Mouse (Mus musculus): Measurements from ENCODE around the gene Utrn. TPM values are rescaled to one million over a fixed set of nuclear protein-coding genes. Genes with fewer than 3 reads are reported as not detected.

Gene Utrn
- polyA plus RNA-seq, 2 experiments, result 34.1 to 76.0 TPM

DNA sequence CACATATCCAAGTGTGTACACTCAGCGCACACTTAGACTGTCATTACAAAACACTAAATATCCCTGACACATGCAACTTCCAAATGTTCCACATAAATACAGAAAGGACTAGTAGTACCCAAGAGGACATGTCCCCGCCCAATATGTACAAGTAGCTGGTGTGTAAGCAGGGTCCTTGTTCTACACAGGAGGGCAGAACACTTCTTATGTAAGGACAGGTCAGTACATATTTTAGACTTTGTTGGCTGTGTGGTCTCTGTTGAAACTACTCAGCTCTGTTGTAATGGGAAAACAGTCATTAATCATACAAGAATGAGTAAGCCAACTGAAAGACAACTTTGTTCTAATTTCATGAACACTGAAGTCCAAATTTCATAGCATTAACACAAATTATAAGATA, 114.3 kb downstream of the Utrn start:
- 91% methylated on average over 2 of the region's 2 CpGs for WGBS
- Histone ChIP-seq H3K4me3 (replicated peaks; ENCODE audit: low read length) (no peak overlapping the region), H3K4me2 (replicated peaks; ENCODE audit: low read depth, low read length, severe bottlenecking) (no peak overlapping the region), H3K9me3 (ENCODE audit: control insufficient read depth, low read length) (no peaks in the 10 kb centered on the region), H3K27me3 (ENCODE audit: control insufficient read depth, insufficient read depth, low read length) (no peaks in the 10 kb centered on the region), H3K36me3 (ENCODE audit: control insufficient read depth, insufficient read depth, low read length) (no peaks in the 10 kb centered on the region; the same call in 1 of the 2 replicates), H3K9ac (ENCODE audit: low read depth, low read length, severe bottlenecking) (no peak overlapping the region), H3K4me1 (ENCODE audit: control insufficient read depth, insufficient read depth, low read length) (peaks cover 8% of the 10 kb centered on the region), H3K27ac (replicated peaks; ENCODE audit: low read depth, low read length) (no peak overlapping the region)
- no peak for ATAC-seq (ENCODE audit: low FRiP score, low read depth)
- no peak for TF ChIP-seq POLR2A (IDR thresholded peaks at IDR 0.05; ENCODE audit: borderline replicate concordance, extremely low read depth, insufficient read depth, insufficient read length)
- no peak for DNase-seq (ENCODE audit: low spot score)

DNA sequence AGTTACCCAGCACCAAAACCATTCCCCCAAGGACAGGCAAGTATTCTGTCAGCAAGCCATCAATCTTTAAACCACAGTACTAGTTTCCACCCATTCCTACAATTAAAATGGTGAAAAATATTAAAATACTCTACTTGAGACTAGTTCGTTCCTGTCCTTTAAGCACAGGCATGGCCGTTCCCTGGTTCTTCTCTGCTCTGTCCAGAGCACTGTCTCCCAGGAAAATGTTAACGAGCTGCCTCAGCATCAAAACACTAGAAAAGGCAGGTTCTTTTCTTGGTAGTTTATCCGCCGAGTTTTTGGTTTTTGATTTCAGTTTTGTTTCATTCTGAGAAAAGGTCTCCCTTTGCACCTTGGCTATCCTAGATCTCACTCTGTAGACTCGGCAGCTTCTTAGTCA, 115.0 kb downstream of the Utrn start:
- H3K27ac ChIP-seq (replicated peaks; ENCODE audit: low read depth, low read length), result no peak overlapping the region
- H3K36me3 ChIP-seq (ENCODE audit: control insufficient read depth, insufficient read depth, low read length), result peaks cover 5% of the 10 kb centered on the region; the same call in 1 of the 2 replicates
- H3K9ac ChIP-seq (ENCODE audit: low read depth, low read length, severe bottlenecking), result no peak overlapping the region
- ATAC-seq (ENCODE audit: low FRiP score, low read depth) (no peak), DNase-seq (ENCODE audit: low spot score) (no peak)
- no peak for TF ChIP-seq POLR2A (IDR thresholded peaks at IDR 0.05; ENCODE audit: borderline replicate concordance, extremely low read depth, insufficient read depth, insufficient read length)
- peaks cover 12% of the 10 kb centered on the region for H3K4me1 ChIP-seq (ENCODE audit: control insufficient read depth, insufficient read depth, low read length)
- H3K27me3 ChIP-seq (ENCODE audit: control insufficient read depth, insufficient read depth, low read length), result no peaks in the 10 kb centered on the region
- H3K9me3 ChIP-seq (ENCODE audit: control insufficient read depth, low read length), result no peaks in the 10 kb centered on the region
- H3K4me2 ChIP-seq (replicated peaks; ENCODE audit: low read depth, low read length, severe bottlenecking), result no peak overlapping the region
- WGBS, result 73% methylated on average over 6 of the region's 6 CpGs
- no peak overlapping the region for H3K4me3 ChIP-seq (replicated peaks; ENCODE audit: low read length)

DNA sequence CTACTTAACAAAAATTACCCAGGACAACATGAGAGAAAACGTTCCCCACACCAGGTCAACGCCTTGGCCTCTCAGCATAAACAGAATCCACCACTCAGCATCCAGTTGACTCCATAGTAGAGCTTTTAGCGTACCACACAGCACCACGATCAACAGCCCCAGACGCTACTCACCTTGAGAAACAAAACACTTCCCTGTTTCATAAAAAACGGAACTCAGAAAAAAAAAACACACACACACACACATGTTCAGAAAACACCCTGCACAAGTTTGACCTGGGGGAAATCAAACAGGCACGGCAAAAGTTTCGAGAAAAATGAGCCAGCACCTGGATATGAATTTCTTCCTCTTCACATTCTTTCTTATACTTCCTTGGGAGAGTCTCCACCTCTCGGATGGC, 125.4 kb downstream of the Utrn start:
- TF ChIP-seq POLR2A (IDR thresholded peaks at IDR 0.05; ENCODE audit: borderline replicate concordance, extremely low read depth, insufficient read depth, insufficient read length), result no peak
- Histone ChIP-seq H3K4me2 (replicated peaks; ENCODE audit: low read depth, low read length, severe bottlenecking) (no peak overlapping the region), H3K4me1 (ENCODE audit: control insufficient read depth, insufficient read depth, low read length) (0 out of 2 replicates have a peak, but pooled peaks cover 2% of the 10 kb centered on the region), H3K27me3 (ENCODE audit: control insufficient read depth, insufficient read depth, low read length) (no peaks in the 10 kb centered on the region), H3K9ac (ENCODE audit: low read depth, low read length, severe bottlenecking) (no peak overlapping the region), H3K9me3 (ENCODE audit: control insufficient read depth, low read length) (no peaks in the 10 kb centered on the region), H3K36me3 (ENCODE audit: control insufficient read depth, insufficient read depth, low read length) (peaks cover 24% of the 10 kb centered on the region), H3K27ac (replicated peaks; ENCODE audit: low read depth, low read length) (no peak overlapping the region), H3K4me3 (replicated peaks; ENCODE audit: low read length) (no peak overlapping the region)
- 81% methylated on average over 9 of the region's 9 CpGs for WGBS
- no peak for ATAC-seq (ENCODE audit: low FRiP score, low read depth)
- DNase-seq (ENCODE audit: low spot score), result no peak

DNA sequence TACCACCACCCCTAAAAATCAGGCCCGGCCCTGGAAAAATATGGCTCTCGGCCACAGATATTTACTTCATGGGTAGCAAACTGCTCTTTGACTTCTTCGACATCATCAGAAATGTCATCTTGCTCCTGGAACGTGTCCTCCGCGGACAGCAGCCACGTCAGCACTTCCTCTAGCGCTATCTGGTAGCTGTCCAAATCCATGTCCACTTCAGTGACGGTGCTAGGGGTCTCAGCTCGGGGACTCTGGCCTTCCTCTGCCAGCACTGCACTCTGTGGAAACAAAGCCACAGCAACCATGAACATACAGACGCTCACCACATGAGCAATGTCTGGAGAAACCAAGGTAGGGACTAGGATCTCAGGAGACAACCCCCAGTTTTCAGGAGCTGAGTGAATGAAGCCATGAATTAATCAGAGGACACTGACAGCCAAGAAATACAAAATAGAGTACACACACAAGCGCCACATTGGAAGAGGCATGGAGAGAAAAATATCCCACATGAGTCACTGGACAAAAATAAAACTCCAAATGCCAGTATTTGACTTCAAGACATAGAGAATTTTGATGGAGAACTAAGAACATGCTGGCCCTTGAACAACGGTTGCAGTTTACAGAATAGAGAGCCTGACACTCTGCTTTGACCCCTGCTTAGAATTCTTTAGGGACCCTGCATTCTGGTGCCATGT, 129.7 kb downstream of the Utrn start:
- Histone ChIP-seq H3K9me3 (ENCODE audit: control insufficient read depth, low read length) (no peaks in the 10 kb centered on the region), H3K36me3 (ENCODE audit: control insufficient read depth, insufficient read depth, low read length) (peaks cover 41% of the 10 kb centered on the region), H3K9ac (ENCODE audit: low read depth, low read length, severe bottlenecking) (no peak overlapping the region), H3K4me3 (replicated peaks; ENCODE audit: low read length) (no peak overlapping the region), H3K4me1 (ENCODE audit: control insufficient read depth, insufficient read depth, low read length) (0 out of 2 replicates have a peak, but pooled peaks cover 2% of the 10 kb centered on the region), H3K4me2 (replicated peaks; ENCODE audit: low read depth, low read length, severe bottlenecking) (no peak overlapping the region), H3K27ac (replicated peaks; ENCODE audit: low read depth, low read length) (no peak overlapping the region), H3K27me3 (ENCODE audit: control insufficient read depth, insufficient read depth, low read length) (no peaks in the 10 kb centered on the region)
- no peak for TF ChIP-seq POLR2A (IDR thresholded peaks at IDR 0.05; ENCODE audit: borderline replicate concordance, extremely low read depth, insufficient read depth, insufficient read length)
- no peak for ATAC-seq (ENCODE audit: low FRiP score, low read depth)
- WGBS, result 90% methylated on average over 13 of the region's 13 CpGs
- no peak for DNase-seq (ENCODE audit: low spot score)

DNA sequence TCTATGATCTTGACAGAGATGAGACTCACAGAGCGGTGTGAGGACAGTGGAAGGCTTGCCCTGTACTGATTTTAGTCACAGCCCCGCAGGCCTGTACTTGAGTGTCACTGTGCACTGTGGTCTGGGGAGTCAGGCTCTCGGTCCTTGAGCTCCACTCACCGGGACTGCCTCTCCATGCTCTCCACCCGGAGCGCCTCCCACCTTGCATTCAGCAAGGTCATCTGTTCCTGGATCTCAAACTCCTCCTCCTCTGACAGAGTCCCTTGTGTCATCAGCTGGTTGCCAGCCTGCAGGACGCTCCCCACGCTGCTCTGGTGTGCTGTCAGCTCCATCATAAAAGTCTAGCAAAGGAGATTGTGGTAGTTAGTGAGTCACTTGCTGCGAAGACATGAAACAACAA, 131.2 kb downstream of the Utrn start:
- ATAC-seq (ENCODE audit: low FRiP score, low read depth), result no peak
- no peak for TF ChIP-seq POLR2A (IDR thresholded peaks at IDR 0.05; ENCODE audit: borderline replicate concordance, extremely low read depth, insufficient read depth, insufficient read length)
- WGBS, result 82% methylated on average over 9 of the region's 9 CpGs

More for the DNA sequence above, 131.2 kb downstream of the Utrn start:
- no peak for DNase-seq (ENCODE audit: low spot score)
- H3K4me3 ChIP-seq (replicated peaks; ENCODE audit: low read length), result no peak overlapping the region
- H3K4me1 ChIP-seq (ENCODE audit: control insufficient read depth, insufficient read depth, low read length), result 0 out of 2 replicates have a peak, but pooled peaks cover 2% of the 10 kb centered on the region
- no peaks in the 10 kb centered on the region for H3K9me3 ChIP-seq (ENCODE audit: control insufficient read depth, low read length)
- H3K27me3 ChIP-seq (ENCODE audit: control insufficient read depth, insufficient read depth, low read length), result no peaks in the 10 kb centered on the region
- H3K27ac ChIP-seq (replicated peaks; ENCODE audit: low read depth, low read length), result no peak overlapping the region
- no peak overlapping the region for H3K4me2 ChIP-seq (replicated peaks; ENCODE audit: low read depth, low read length, severe bottlenecking)
- peaks cover 49% of the 10 kb centered on the region for H3K36me3 ChIP-seq (ENCODE audit: control insufficient read depth, insufficient read depth, low read length)
- H3K9ac ChIP-seq (ENCODE audit: low read depth, low read length, severe bottlenecking), result no peak overlapping the region

Data from limb, embryonic 14.5 days (tissue).